Mouse (Mus musculus): ENCODE results near the gene Tbc1d5.

Gene Tbc1d5

GRCm38 (mm10) chr17:50750874-50751273 lies 428.3 kb downstream of the Tbc1d5 start:
- ATAC-seq (ENCODE audit: low TSS enrichment), result no peak

GRCm38 (mm10) chr17:50741386-50741785 lies 437.8 kb downstream of the Tbc1d5 start:
- ATAC-seq (ENCODE audit: low TSS enrichment), result no peak

- no peak for ATAC-seq (ENCODE audit: low TSS enrichment)
These were observed 438.3 kb downstream of the Tbc1d5 start for GRCm38 (mm10) chr17:50740804-50741203.

GRCm38 (mm10) chr17:50738476-50738875 lies 440.7 kb downstream of the Tbc1d5 start:
- no peak for ATAC-seq (ENCODE audit: low TSS enrichment)

- ATAC-seq (ENCODE audit: low TSS enrichment), result no peak; the same call in 1 of the 2 replicates
These were observed 442.1 kb downstream of the Tbc1d5 start for GRCm38 (mm10) chr17:50737068-50737467.

GRCm38 (mm10) chr17:50735955-50736533 lies 443.1 kb downstream of the Tbc1d5 start:
- ATAC-seq (ENCODE audit: low TSS enrichment), result no peak

- peak; percentile 7; the same call in 1 of the 2 replicates for ATAC-seq (ENCODE audit: low TSS enrichment)
These were observed 443.7 kb downstream of the Tbc1d5 start for GRCm38 (mm10) chr17:50735382-50735954.

- ATAC-seq (ENCODE audit: low TSS enrichment), result no peak
These were observed 444.4 kb downstream of the Tbc1d5 start for GRCm38 (mm10) chr17:50734781-50735180.

GRCm38 (mm10) chr17:50733390-50733789 lies 445.8 kb downstream of the Tbc1d5 start:
- ATAC-seq (ENCODE audit: low TSS enrichment), result no peak

- no peak for ATAC-seq (ENCODE audit: low TSS enrichment)
These were observed 447.3 kb downstream of the Tbc1d5 start for GRCm38 (mm10) chr17:50731876-50732275.

GRCm38 (mm10) chr17:50730896-50731295 lies 448.3 kb downstream of the Tbc1d5 start:
- ATAC-seq (ENCODE audit: low TSS enrichment), result no peak

GRCm38 (mm10) chr17:50729577-50729976 lies 449.6 kb downstream of the Tbc1d5 start:
- no peak for ATAC-seq (ENCODE audit: low TSS enrichment)

- no peak for ATAC-seq (ENCODE audit: low TSS enrichment)
These were observed 450.1 kb downstream of the Tbc1d5 start for GRCm38 (mm10) chr17:50729031-50729430.

GRCm38 (mm10) chr17:50726265-50726664 lies 452.9 kb downstream of the Tbc1d5 start:
- ATAC-seq (ENCODE audit: low TSS enrichment), result no peak

GRCm38 (mm10) chr17:50724376-50724775 lies 454.8 kb downstream of the Tbc1d5 start:
- ATAC-seq (ENCODE audit: low TSS enrichment), result no peak

- ATAC-seq (ENCODE audit: low TSS enrichment), result no peak
These were observed 461.6 kb downstream of the Tbc1d5 start for GRCm38 (mm10) chr17:50717586-50717985.

- ATAC-seq (ENCODE audit: low TSS enrichment), result no peak
These were observed 468.5 kb downstream of the Tbc1d5 start for GRCm38 (mm10) chr17:50710497-50711222.

- peak; percentile 79 for ATAC-seq (ENCODE audit: low TSS enrichment)
These were observed 480.7 kb downstream of the Tbc1d5 start for GRCm38 (mm10) chr17:50698410-50698809.

- peak; percentile 35; the same call in 1 of the 2 replicates for ATAC-seq (ENCODE audit: low TSS enrichment)
These were observed 491.0 kb downstream of the Tbc1d5 start for GRCm38 (mm10) chr17:50688135-50688534.

GRCm38 (mm10) chr17:50687670-50688069 lies 491.5 kb downstream of the Tbc1d5 start:
- no peak for ATAC-seq (ENCODE audit: low TSS enrichment)

- ATAC-seq (ENCODE audit: low TSS enrichment), result no peak
These were observed 494.0 kb downstream of the Tbc1d5 start for GRCm38 (mm10) chr17:50684960-50685645.
